Mouse (Mus musculus) CH12.LX (cell line): ENCODE measurements at regions not wholly inside any gene's neighbourhood (a gene's known extent, or its start where the extent isn't known, plus 50 kb on each side); places are given as distances from the start of the nearest gene placed in this dataset.

ENCODE experiments used
- CTCF ChIP-seq, 2 experiments: IDR thresholded peaks in 1 of 2; conservative IDR thresholded peaks in 1 of 2; 2 replicates each; pipeline ENCODE4 v1.5.1; 2011 to 2012; ENCODE audit warnings: low read depth in 2 of 2, low read length in 2 of 2, improper control_type of control experiment in 1 of 2, inconsistent platforms in 1 of 2, mild to moderate bottlenecking in 1 of 2, moderate library complexity in 1 of 2
- E2F4 ChIP-seq: IDR thresholded peaks from 2 replicates; pipeline ENCODE4 v1.6.1; 2011; ENCODE audit warnings: low read depth, low read length, improper control_type of control experiment; ENCODE audit not compliant: insufficient replicate concordance
- MYC ChIP-seq: IDR thresholded peaks from 2 replicates; pipeline ENCODE4 v1.6.1; 2011; ENCODE audit warnings: low read depth, mild to moderate bottlenecking, improper control_type of control experiment, low read length
- NELFE ChIP-seq: IDR thresholded peaks from 2 replicates; pipeline ENCODE4 v1.6.1; 2011; ENCODE audit warnings: low read depth, low read length, improper control_type of control experiment
- POLR2A ChIP-seq: IDR thresholded peaks from 2 replicates; pipeline ENCODE4 v1.6.1; 2011; ENCODE audit warnings: low read depth, mild to moderate bottlenecking, improper control_type of control experiment, low read length

DNA sequence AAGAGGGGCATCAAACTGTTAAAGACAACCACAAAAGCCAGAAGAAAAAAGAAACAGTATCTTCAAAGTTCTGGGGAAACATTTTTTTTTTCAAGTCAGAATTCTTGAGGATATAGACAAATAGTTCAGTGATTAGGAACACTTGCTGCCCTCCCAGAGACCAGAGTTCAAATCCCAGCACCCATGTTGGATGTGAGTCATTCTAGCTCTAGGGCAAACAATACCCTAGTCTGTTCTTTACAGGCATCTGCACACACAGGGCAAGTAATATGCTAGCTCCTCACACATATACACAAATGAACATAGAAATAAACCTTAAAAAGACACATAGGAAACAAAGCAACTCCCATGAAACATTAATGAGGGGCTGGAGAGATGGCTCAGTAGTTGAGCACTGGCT lies 256.8 kb downstream of the Mreg start:
- TF ChIP-seq CTCF (conservative IDR thresholded peaks at IDR 0.05 in 1 of 2, IDR thresholded peaks at IDR 0.05 in 1 of 2; ENCODE audit: low read depth in 2 of 2, low read length in 2 of 2) (no peak), NELFE (no peak), POLR2A (no peak), E2F4 (no peak), MYC (no peak)
